Mouse (Mus musculus): ENCODE measurements around the gene Eif4enif1.

Gene Eif4enif1

DNA sequence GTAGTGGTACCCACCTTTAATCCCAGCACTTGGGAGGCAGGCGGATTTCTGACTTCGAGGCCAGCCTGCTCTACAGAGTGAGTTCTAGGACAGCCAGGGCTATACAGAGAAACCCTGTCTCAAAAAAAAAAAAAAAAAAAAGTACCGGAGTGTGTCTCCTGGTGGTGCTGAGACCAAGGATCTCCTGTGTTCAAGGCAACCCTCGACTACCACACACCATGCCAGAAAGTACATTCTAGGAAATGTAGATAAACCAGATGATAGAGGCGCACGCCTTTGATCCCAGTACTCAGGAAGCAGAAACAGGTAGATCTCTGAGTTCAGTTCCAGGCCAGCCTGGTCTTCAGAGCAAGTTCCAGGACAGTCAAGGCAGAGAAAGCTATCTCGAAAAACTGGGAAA, 64.9 kb downstream of the Eif4enif1 start:
- DNase-seq (ENCODE audit: low spot score) = no peak

DNA sequence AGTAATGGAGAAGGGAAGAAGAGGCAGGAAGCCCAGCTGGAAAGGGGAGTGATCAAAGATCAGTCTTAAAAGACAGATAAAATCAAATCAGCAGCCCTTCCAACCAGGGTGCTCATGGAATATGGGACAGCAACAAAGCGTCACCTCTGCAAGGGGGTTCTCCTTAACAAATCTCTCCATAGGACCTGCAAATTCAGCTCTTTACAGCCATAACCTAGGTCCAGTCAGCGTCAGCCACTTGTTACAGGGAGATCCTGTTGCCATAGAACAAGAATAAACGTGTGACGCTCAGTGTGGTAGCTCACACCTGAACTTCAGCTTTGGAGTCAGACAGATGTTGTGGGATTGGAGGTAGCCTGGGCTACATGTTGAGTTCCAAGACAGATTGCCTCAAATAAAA, 67.0 kb downstream of the Eif4enif1 start:
- no peak for DNase-seq (ENCODE audit: low spot score)

DNA sequence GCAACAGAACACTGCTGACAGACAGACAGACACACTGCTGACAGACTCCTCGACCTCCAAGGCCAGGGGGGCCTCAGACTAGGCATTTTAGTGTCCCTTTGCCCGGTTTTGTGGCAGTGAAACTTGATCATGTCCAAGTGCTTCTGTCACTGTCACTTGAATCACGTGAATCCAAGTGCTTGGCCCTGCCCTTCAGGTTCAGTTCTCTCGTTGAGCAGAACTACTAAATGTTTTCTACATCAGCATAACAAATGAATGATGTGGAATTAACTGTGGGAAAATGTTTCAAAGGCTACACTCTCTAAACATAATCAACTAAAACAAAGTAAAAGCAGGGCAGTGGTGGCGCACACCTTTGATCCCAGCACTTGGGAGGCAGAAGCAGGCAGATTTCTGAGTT, 76.2 kb downstream of the Eif4enif1 start:
- no peak for DNase-seq (ENCODE audit: low spot score)

DNA sequence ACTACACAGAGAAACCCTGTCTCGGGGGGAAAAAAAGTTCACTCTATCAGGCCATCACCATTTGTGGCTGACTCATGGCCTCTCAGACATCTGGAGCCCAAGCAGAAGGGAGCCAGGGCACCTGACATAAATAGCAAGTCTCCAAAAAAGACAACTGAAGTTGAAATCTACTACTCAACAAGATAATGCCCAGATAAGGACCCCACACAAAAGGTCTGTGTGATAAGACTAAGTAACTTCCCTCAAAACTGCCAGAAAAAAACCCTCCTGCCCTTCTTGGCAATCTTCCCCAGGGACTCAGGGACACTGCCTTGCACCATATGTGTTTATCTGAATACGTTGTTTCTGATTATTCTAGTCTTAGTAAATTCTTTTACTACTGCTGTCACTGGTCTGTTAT, 77.5 kb downstream of the Eif4enif1 start:
- DNase-seq (ENCODE audit: low spot score) = no peak

DNA sequence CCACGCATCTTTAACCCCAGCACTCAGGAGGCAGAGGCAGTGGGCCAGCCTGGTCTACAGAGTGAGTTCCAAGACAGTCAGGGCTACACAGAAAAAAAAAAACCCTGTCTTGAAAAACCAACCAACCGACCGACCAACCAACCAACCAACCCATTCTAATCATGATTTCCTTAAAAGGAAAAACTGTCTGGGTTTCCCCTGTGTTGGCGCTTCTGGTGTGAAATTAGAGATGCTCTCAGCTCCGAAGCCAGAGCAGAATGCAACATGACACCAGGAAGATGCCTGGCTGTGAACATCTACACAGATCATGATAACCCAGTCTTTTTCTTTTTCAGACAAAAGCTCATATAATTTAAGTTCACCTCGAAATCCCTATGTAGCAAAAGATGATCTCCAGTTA, 80.7 kb downstream of the Eif4enif1 start:
- no peak for DNase-seq (ENCODE audit: low spot score)

DNA sequence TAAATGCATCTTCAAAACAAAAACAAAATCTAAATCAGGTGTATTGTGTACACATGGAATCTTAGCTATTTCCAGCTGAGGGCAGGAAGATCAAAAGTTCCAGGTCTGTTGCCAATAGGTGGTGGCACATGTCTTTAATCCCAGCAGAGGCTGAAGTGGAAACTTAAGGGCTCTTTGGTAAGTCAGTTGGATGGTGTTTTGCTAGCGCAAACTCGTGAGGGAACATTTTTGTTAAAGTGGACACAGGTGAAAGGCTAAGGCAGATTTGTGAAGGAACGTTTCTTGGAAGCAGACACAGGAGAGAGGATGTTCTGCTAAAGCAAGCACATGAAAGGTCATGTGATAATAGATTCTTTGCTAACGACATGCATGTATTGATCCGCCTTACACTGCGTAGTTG, 81.5 kb downstream of the Eif4enif1 start:
- no peak for DNase-seq (ENCODE audit: low spot score)

DNA sequence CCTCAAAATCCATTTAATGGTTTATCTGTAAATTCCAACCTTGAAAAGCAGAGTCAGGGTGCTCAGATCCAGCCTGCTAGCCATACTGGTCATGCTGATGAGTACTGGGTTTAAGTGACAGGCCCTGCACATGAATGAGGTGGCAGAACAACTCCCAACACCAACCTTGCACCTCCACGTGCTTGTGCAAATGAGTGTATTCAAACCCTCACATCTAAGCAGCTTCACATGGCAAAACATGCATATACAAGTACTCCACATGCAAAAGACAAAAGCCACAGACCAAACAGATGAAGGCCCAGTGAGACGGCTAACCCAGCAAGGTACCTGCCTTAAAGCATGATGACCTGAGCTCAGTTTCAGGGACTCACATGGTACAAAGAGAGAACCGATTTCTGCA, 83.7 kb downstream of the Eif4enif1 start:
- no peak for DNase-seq (ENCODE audit: low spot score)

DNA sequence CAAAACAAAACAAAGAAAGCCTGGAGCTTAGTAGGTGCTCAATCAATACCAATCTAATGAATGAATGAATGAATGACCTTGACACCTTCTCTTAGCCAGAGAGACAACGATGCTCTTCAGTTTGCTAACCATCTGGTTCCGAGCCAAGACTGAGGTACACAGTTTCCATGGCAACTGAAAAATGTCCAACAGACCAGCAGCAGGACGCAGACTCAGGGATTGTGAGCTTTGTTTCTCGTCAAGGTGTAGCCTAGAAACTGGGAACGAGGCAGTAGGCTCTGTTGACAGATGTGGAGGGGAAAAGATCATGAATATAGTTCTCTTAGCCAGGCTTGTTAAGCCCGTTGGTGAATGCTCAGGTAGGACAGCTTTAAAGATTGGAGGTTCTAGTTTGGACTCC, 84.9 kb downstream of the Eif4enif1 start:
- no peak for DNase-seq (ENCODE audit: low spot score)

DNA sequence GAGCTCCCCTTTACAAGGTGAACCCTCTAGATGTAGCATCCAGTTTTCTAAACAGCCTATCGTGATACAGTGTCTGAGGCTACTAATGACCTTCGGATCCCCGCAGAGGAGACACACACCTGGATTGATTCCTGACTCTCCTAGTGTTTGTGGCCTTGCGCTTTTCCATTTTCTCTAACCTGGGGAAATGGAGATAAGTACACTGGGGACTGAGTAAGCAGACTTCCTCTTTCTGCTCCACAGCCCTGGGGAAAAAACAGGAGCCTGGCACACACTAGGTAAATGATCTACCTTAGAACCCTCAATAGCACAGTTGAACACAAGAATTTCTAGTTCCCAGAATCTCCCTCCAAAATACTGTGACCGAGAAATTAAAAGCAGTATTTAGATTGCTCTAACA, 85.7 kb downstream of the Eif4enif1 start:
- no peak for DNase-seq (ENCODE audit: low spot score)

DNA sequence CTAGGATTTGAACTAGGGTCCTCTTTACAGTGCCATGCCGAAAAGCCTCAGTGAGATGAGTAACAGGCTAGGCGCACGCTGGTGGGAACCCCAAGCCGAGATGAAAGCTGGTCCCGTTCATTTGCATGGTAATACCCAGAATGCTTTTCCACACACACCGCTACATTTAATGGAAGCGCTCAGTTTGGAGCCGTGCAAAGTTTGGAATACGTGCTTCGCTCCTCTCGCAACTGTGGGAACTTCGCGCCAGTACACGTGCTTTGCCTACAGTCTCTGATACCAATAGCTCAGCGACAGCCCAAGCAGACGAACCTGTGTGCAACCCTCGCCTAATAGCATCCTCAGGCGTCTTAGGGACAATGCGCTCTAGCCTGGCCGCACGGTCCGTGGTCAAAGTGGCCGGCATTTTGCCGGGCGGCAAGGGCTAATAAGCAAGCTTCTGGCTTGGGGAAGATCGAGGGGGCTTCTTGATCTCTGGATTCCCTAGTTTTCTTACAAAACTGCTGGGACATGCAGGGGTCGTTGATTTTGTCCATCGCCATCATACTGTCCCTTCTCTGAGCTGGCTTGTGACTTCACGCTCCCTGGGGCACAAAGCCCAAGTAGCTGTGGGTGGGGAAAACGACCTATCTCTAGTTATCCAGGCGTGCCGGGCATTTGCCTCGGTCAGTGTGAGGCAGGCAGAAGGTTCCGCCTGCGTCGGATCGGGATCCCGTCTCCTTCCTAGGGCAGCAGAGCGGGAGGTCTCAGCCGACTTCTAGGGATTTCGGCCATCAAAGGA, 86.5 kb downstream of the Eif4enif1 start, which contains the start of gene Patz1:
Gene Patz1 (plus strand): TSS at position 354 of the 781 bp plus-strand sequence.
- DNase-seq (ENCODE audit: low spot score) = peak; percentile 44

DNA sequence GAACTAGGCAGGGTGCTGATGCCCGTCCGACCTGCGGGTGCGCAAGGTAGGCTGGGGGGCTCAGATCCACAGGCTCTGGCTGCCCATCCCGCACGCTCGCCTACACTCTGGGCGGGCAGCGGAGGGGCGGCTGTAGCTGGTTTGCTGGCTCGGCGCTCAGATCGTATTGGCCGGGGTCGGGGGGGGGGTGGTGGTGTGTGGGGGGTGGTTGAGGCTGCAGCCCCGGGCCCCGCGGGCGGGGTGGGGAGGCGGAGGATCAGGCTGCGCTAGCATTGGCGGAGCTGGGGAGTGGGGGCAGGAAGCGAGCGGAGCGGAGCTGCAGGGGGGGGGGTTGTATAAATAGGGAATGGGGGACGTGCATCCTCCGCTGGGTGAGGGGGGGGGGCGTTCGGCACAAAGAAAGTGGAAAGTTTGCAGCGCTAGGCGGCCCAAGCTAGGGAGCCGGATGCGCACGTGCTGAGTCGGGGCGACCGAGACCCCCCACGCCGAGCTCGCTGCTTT, 87.2 kb downstream of the Eif4enif1 start:
- peak; percentile 58 for DNase-seq (ENCODE audit: low spot score)

DNA sequence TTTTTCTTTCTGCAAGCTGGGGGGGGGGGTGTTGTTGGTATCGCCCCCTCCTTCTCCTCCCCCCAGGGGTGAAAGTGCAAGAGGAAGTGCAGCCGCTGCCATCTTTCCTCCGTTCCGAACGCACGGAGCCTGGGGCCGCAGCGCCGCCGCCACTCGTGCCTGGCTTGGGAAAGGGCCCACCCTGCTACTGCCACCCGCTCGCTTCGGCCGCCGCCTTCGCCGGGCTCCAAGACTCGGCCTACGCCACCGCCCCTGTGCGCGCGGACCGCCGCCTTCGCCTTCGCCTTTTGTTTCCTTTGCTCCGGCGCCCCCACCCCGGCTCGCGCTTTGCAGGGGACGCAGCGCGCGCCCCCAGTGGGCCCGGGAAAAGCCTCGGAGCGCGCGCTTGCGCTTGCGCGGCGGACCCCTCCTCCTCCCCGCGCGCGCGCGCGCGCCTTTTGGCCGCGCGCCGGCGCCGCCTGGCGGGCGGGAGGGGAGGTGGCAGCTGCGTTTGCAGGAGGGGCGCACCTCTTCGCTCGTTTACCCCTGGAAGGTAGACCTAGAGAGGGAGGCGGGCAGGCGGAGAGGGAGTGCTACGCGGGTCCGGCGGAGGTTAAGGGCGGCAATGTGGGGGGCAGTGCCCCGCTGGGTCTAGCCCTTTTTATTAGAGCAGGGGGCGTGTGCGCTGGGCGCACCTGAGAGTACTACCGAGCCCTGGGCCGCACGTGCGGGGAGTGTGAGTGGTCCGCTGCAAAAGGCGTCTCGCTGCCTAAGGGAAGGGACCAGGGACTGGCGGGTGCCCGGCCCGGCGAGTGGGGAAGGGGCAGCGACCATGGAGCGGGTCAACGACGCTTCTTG, 87.8 kb downstream of the Eif4enif1 start:
- peak; percentile 80 for DNase-seq (ENCODE audit: low spot score)

DNA sequence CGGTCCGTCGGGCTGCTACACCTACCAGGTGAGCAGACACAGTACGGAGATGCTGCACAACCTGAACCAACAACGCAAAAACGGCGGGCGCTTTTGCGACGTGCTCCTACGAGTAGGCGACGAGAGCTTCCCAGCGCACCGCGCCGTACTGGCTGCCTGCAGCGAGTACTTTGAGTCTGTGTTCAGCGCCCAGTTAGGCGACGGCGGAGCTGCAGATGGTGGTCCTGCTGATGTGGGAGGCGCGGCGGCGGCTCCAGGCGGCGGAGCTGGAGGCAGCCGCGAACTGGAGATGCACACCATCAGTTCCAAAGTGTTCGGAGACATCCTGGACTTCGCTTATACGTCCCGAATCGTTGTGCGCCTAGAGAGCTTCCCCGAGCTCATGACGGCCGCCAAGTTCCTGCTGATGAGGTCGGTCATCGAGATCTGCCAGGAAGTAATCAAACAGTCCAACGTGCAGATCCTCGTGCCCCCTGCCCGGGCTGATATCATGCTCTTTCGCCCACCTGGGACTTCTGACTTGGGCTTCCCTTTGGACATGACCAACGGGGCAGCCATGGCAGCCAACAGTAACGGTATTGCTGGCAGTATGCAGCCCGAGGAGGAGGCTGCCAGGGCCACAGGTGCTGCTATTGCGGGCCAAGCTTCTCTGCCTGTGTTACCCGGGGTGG, 88.6 kb downstream of the Eif4enif1 start:
- peak; percentile 39 for DNase-seq (ENCODE audit: low spot score)

DNA sequence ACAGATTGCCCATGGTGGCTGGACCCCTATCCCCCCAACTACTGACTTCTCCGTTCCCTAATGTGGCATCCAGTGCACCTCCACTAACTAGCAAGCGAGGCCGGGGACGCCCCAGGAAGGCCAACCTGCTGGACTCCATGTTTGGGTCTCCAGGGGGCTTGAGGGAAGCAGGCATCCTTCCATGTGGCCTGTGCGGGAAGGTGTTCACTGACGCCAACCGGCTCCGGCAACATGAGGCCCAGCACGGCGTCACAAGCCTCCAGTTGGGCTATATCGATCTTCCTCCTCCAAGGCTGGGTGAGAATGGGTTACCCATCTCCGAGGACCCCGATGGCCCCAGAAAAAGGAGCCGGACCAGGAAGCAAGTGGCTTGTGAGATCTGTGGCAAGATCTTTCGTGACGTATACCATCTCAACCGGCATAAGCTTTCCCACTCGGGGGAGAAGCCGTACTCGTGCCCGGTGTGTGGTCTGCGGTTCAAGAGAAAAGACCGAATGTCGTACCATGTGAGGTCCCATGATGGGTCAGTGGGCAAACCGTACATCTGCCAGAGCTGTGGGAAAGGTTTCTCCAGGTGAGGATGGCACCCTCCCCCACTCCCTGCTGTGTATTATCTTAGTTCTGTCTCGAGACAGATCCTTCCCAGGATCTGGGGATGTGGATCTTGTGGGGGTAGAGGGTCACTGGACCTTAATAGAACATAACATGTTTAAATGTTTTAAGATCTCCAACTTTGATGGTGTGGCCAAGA, 89.3 kb downstream of the Eif4enif1 start:
- DNase-seq (ENCODE audit: low spot score) = no peak

DNA sequence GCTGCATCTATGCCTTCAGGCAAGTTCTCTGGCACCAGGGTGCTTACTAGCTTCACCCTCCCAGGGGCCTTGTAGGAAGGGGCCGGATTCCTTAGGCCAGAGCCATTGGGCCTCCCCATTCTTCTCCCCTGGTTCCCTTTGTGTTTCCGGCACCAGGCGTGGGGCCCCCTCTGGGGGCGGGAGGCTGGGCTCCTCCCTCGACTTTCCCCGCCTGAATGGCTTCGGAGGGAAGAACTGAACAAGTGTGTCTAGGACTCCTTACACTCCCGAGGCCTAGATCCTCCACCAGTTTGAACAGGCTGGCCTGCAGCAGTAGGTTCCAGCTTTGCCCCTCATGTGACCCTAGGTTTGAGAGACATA, 89.8 kb downstream of the Eif4enif1 start:
- no peak for DNase-seq (ENCODE audit: low spot score)

DNA sequence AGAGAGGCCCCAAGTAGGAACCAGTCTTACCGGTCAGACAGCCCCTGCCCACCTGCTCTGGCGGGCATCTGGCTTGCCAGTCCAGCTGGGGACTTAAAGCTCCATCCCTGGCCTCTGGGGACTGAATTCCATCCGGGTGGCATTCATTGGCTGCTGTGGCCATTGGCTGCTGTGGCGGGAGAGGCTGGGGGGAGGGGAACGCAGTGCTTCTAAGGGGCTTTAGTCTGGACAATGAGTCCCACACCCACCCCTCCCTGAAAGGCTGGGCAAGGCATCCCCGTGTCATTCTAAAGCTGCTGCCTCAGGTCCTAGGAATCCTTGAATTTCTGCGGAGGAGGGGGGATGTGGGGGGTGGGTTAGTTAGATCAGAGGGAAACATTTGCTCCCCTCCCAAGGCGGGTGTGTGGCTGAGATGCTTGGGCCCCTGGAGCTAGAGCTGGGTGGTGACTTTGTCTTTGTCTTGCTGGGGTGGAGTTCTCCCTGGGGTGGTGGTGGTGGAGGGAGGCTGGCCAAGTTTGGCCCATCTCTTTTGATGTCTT, 90.6 kb downstream of the Eif4enif1 start:
- DNase-seq (ENCODE audit: low spot score) = no peak

DNA sequence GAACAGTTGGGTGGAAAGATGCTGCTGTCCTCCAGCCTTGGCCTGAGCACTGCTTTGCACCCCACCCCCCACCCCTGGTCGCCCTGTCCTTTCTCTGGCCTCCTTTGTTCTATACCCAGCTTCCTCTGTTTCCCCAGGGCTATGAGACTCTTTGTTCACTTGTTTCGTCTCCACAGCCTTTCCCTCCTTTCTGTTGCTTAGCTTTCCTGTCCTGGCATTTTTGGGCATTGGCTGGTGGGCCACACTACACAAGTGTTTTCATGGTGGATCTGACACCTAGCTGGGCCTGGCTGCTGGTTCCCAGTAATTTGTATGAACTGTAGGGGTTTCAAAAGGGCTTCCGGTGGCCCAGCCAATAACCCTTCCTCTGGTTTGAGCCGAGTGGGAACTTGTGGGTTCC, 91.2 kb downstream of the Eif4enif1 start:
- DNase-seq (ENCODE audit: low spot score) = no peak

Measured in left cerebral cortex, adult 11 months (tissue).